Mouse (Mus musculus): Measurements from ENCODE around the gene Klkb1. TPM values are rescaled to one million over a fixed set of nuclear protein-coding genes. Genes with fewer than 3 reads are reported as not detected.

Gene Klkb1
- polyA plus RNA-seq, 1 experiment, result 0.19 TPM

DNA sequence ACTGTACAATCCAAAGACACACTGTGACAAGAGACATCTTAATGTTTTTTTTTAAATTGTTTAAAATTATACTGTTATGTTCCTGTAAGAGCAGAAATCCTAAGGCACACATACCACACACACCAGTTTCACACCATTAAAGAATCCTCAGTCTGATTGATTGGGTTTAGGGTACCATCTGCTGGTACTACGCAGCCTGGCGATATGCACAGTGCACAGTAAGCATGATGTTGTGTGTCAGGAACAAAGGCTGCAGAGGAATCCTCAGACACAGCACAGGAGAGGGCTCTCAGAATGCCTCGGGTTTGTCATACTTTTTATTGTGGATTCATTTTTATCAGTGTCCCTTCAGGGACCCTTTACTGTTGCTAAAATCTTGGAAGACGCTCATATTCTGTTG is 20.3 kb downstream of the Klkb1 start:
- no peak overlapping the region for H3K4me3 ChIP-seq (replicated peaks; ENCODE audit: extremely low read depth, low read depth, low read length)
- DNase-seq, result no peak
- TF ChIP-seq CTCF (IDR thresholded peaks at IDR 0.05; ENCODE audit: insufficient read depth, low read length) (no peak), POLR2A (IDR thresholded peaks at IDR 0.05; ENCODE audit: borderline replicate concordance, extremely low read depth, low read depth, low read length) (no peak)
- 68% methylated on average over 4 of the region's 4 CpGs for WGBS
- no peaks in the 10 kb centered on the region for H3K4me1 ChIP-seq (ENCODE audit: control insufficient read depth, insufficient read depth, low read length)

GRCm38 (mm10) chr8:45269056-45269455 is 25.6 kb downstream of the Klkb1 start:
- Histone ChIP-seq H3K4me3 (replicated peaks; ENCODE audit: extremely low read depth, low read depth, low read length) (no peak overlapping the region), H3K4me1 (ENCODE audit: control insufficient read depth, insufficient read depth, low read length) (no peaks in the 10 kb centered on the region)
- TF ChIP-seq POLR2A (IDR thresholded peaks at IDR 0.05; ENCODE audit: borderline replicate concordance, extremely low read depth, low read depth, low read length) (no peak), CTCF (IDR thresholded peaks at IDR 0.05; ENCODE audit: insufficient read depth, low read length) (no peak)
- no peak for DNase-seq

DNA sequence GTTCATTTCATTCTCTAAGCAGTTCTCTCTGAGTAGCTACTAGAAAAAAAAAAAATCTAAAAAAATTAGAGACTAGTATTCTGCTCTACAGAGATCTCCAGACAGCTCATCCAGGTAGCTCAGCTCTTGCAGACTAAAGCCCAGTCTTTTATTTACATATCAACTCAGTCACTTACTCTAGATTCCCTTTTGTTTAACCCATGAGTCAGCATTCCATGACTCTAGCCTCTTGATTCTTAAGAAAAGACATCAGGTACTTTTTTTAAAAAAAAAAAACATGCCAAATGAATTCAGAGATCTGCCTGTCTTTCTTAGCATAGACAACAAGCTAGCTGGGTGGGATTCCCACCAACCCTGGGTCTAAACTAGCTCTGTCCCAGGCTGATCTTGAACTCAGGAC is 26.2 kb downstream of the Klkb1 start:
- Histone ChIP-seq H3K4me3 (replicated peaks; ENCODE audit: extremely low read depth, low read depth, low read length) (no peak overlapping the region), H3K4me1 (ENCODE audit: control insufficient read depth, insufficient read depth, low read length) (no peaks in the 10 kb centered on the region)
- no peak for DNase-seq
- TF ChIP-seq POLR2A (IDR thresholded peaks at IDR 0.05; ENCODE audit: borderline replicate concordance, extremely low read depth, low read depth, low read length) (no peak), CTCF (IDR thresholded peaks at IDR 0.05; ENCODE audit: insufficient read depth, low read length) (no peak)

- TF ChIP-seq CTCF (IDR thresholded peaks at IDR 0.05; ENCODE audit: insufficient read depth, low read length) (no peak), POLR2A (IDR thresholded peaks at IDR 0.05; ENCODE audit: borderline replicate concordance, extremely low read depth, low read depth, low read length) (no peak)
- 62% methylated on average over 4 of the region's 4 CpGs for WGBS
- no peak for DNase-seq
- H3K4me3 ChIP-seq (replicated peaks; ENCODE audit: extremely low read depth, low read depth, low read length), result no peak overlapping the region
- no peaks in the 10 kb centered on the region for H3K4me1 ChIP-seq (ENCODE audit: control insufficient read depth, insufficient read depth, low read length)
Observed at GRCm38 (mm10) chr8:45267611-45268391, 26.9 kb downstream of the Klkb1 start.

DNA sequence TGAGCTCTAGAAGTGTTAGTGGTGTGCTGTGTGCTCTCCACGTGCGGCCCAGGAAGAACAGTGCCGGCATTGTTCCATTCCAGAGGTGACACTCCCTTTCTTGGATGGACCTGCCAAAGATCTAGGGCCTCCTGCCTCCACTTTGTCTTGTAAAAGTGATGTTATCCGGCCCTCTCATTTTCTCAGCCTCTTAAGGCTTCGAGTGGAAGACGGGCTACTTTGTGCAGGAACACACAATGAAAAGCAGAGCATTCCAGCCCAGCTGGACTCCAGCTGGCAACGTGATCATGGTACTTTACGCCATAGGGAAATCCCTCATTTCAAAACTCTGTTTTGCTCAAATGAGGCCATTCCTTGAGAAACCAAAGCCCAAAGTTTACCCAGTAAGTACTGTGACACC is 27.7 kb downstream of the Klkb1 start:
- 60% methylated on average over 8 of the region's 8 CpGs for WGBS
- Histone ChIP-seq H3K4me1 (ENCODE audit: control insufficient read depth, insufficient read depth, low read length) (no peaks in the 10 kb centered on the region), H3K4me3 (replicated peaks; ENCODE audit: extremely low read depth, low read depth, low read length) (no peak overlapping the region)
- DNase-seq, result peak; percentile 21
- no peak for TF ChIP-seq POLR2A (IDR thresholded peaks at IDR 0.05; ENCODE audit: borderline replicate concordance, extremely low read depth, low read depth, low read length)
- no peak for TF ChIP-seq CTCF (IDR thresholded peaks at IDR 0.05; ENCODE audit: insufficient read depth, low read length)

DNA sequence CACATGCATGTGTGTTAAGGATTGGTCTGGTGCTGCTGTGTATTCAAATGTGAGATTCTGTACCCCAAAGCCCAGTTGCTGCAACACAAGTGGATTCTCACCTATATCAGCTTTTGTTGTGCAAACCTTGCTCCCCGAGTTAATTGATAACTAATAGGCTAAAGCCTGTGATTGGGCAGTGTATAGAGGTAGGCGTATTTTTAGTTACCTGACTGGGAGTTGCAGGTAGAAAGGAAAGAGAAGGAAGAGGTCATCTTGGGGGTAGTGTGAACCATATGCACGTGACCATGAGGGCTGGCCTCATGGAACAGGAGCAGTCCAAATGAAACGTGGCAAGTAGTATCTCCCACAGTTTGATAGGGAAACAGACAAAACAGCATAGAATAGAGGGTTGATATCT is 29.7 kb downstream of the Klkb1 start:
- no peak for DNase-seq
- 86% methylated on average over 4 of the region's 4 CpGs for WGBS
- Histone ChIP-seq H3K4me3 (replicated peaks; ENCODE audit: extremely low read depth, low read depth, low read length) (no peak overlapping the region), H3K4me1 (ENCODE audit: control insufficient read depth, insufficient read depth, low read length) (no peaks in the 10 kb centered on the region)
- TF ChIP-seq POLR2A (IDR thresholded peaks at IDR 0.05; ENCODE audit: borderline replicate concordance, extremely low read depth, low read depth, low read length) (no peak), CTCF (IDR thresholded peaks at IDR 0.05; ENCODE audit: insufficient read depth, low read length) (no peak)

GRCm38 (mm10) chr8:45262851-45263250 is 31.8 kb downstream of the Klkb1 start:
- Histone ChIP-seq H3K4me3 (replicated peaks; ENCODE audit: extremely low read depth, low read depth, low read length) (no peak overlapping the region), H3K4me1 (ENCODE audit: control insufficient read depth, insufficient read depth, low read length) (no peaks in the 10 kb centered on the region)
- 83% methylated on average over 3 of the region's 3 CpGs for WGBS
- no peak for DNase-seq
- TF ChIP-seq CTCF (IDR thresholded peaks at IDR 0.05; ENCODE audit: insufficient read depth, low read length), result no peak
- TF ChIP-seq POLR2A (IDR thresholded peaks at IDR 0.05; ENCODE audit: borderline replicate concordance, extremely low read depth, low read depth, low read length), result no peak

GRCm38 (mm10) chr8:45261920-45262319 is 32.7 kb downstream of the Klkb1 start, which contains the start of gene F11:
Gene F11 (minus strand): TSS chr8:45262031.
- TF ChIP-seq POLR2A (IDR thresholded peaks at IDR 0.05; ENCODE audit: borderline replicate concordance, extremely low read depth, low read depth, low read length) (no peak), CTCF (IDR thresholded peaks at IDR 0.05; ENCODE audit: insufficient read depth, low read length) (no peak)

DNA sequence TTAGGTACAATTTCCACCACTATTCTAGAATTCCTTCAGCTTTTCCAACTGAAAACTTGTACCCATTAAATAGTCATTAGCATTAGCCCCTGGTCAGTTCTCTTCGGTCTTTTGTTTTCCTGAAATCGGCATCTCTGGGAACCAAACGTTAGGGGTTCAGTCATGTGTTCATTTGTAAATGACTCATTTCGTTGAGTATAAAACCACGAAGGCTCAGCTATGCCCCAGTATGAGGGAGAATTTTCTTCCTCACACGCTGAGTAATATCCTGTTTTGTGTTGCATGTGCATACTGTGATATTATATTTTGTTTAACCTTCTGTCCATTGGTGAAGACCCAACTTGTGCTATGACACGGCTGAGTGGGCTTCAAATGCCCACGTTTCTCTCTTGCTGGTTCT is 36.2 kb downstream of the Klkb1 start:
- TF ChIP-seq POLR2A (IDR thresholded peaks at IDR 0.05; ENCODE audit: borderline replicate concordance, extremely low read depth, low read depth, low read length) (no peak), CTCF (IDR thresholded peaks at IDR 0.05; ENCODE audit: insufficient read depth, low read length) (no peak)

More at GRCm38 (mm10) chr8:45261920-45262319, 32.7 kb downstream of the Klkb1 start, which contains the start of gene F11:
- WGBS, result 49% methylated on average over 10 of the region's 10 CpGs
- no peak for DNase-seq
- no peak within 1 kb of the TSS for H3K4me3 ChIP-seq (replicated peaks; ENCODE audit: extremely low read depth, low read depth, low read length)
- no peaks in the 10 kb centered on the region for H3K4me1 ChIP-seq (ENCODE audit: control insufficient read depth, insufficient read depth, low read length)

DNA sequence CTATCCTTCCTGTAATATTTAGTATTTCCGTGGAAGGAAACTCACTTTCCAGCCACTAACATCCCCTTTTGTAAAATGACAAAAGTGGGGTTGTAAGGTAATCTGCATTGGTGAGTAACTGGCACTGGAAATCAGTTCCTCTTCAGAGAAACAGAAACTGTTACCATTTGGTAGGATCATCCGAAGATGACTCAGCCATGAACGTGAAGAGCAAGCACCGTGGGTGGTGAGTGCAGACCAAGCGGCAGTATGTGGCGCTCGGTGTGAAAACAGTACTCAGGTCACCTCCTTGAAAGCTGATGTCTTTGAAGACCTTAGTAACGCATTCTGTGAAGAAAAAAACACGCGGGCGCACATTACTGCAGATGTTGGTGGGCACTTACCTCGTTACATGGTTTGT is 39.6 kb downstream of the Klkb1 start:
- WGBS, result 84% methylated on average over 12 of the region's 12 CpGs
- Histone ChIP-seq H3K4me1 (ENCODE audit: control insufficient read depth, insufficient read depth, low read length) (no peaks in the 10 kb centered on the region), H3K4me3 (replicated peaks; ENCODE audit: extremely low read depth, low read depth, low read length) (no peak overlapping the region)
- no peak for DNase-seq
- no peak for TF ChIP-seq POLR2A (IDR thresholded peaks at IDR 0.05; ENCODE audit: borderline replicate concordance, extremely low read depth, low read depth, low read length)
- TF ChIP-seq CTCF (IDR thresholded peaks at IDR 0.05; ENCODE audit: insufficient read depth, low read length), result no peak

More for the DNA sequence above, 36.2 kb downstream of the Klkb1 start:
- no peak for DNase-seq
- 79% methylated on average over 8 of the region's 8 CpGs for WGBS
- no peaks in the 10 kb centered on the region for H3K4me1 ChIP-seq (ENCODE audit: control insufficient read depth, insufficient read depth, low read length)
- H3K4me3 ChIP-seq (replicated peaks; ENCODE audit: extremely low read depth, low read depth, low read length), result no peak overlapping the region
